In the genomic region with DNA sequence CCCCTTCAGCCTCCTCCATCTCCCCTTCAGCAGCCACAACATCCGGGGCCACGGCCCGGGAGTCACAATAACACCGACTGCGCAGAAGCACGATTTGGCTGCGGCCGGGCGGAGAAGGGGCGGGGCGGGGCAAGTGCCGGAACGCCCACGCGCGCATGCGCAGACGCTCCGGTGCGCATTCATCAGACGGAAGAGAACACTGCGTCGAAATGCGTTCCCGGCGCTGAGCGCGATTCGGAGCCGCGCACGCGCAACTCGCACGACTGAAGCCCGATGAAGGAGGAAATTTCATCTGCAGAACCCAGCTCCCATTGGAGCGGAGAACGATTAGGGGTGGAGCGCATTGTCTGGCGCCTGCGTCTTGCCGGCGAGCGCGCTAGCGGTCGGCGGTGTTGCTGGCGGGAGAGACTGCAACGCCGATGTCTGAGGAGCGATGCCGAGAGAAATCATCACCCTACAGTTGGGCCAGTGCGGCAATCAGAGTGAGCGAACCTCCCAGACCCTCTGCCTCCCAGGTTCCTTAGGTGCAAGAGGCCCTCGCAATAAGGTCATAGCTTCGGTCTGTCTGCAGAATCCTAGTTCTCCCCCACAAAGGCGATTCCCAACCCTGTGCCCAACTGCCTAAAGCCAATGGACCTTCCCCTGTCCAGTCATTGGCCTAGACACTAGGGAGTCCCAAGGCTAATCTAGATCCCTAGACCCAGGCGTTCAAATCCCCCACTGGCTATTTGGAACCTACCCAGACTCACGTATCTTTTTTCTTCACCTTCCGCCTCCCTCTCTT, we compare ENCODE assay signal across 8 mouse cellular contexts. TPM values are rescaled to one million over a fixed set of nuclear protein-coding genes. Genes with fewer than 3 reads are reported as not detected.
DNase-seq lines count a peak whose midpoint lies in the region; ATAC-seq lines count a peak whose summit lies in the region.

A gene (minus strand): TSS at position 133 of the 784 bp plus-strand sequence.
A gene (plus strand): TSS at position 178 of the 784 bp plus-strand sequence.

- H3K27ac ChIP-seq in heart, embryonic 10.5 days, result peak within 1 kb of the TSS; percentile 94
- peak within 1 kb of the TSS; percentile 95 for H3K27ac ChIP-seq in kidney, embryonic 15.5 days

- peaks cover 38% of the 10 kb centered on the region for H3K4me1 ChIP-seq in heart, embryonic 10.5 days
- H3K4me1 ChIP-seq in kidney, embryonic 15.5 days, result peaks cover 41% of the 10 kb centered on the region

- no peaks in the 10 kb centered on the region for H3K9me3 ChIP-seq in heart, embryonic 10.5 days
- H3K9me3 ChIP-seq in kidney, embryonic 15.5 days (replicated peaks), result no peaks in the 10 kb centered on the region

- no peaks in the 10 kb centered on the region for H3K27me3 ChIP-seq in heart, embryonic 10.5 days (ENCODE audit: insufficient read depth, poor library complexity, severe bottlenecking)
- no peaks in the 10 kb centered on the region for H3K27me3 ChIP-seq in kidney, embryonic 15.5 days

- WGBS in heart, embryonic 10.5 days, result under 1% methylated on average over 61 of the region's 61 CpGs
- under 1% methylated on average over 61 of the region's 61 CpGs for WGBS in kidney, embryonic 15.5 days

- H3K4me2 ChIP-seq in kidney, embryonic 15.5 days, result peak within 1 kb of the TSS; percentile 94

- peaks cover 38% of the 10 kb centered on the region for H3K36me3 ChIP-seq in heart, embryonic 10.5 days
- peaks cover 28% of the 10 kb centered on the region for H3K36me3 ChIP-seq in kidney, embryonic 15.5 days

- H3K4me3 ChIP-seq in heart, embryonic 10.5 days, result peak within 1 kb of the TSS; percentile 94
- H3K4me3 ChIP-seq in kidney, embryonic 15.5 days (replicated peaks), result peak within 1 kb of the TSS; percentile 86

- peak; percentile 80 for ATAC-seq in erythroblast, adult 5-6 weeks (replicated peaks; ENCODE audit: low FRiP score, poor library complexity, severe bottlenecking)
- peak; percentile 95 for ATAC-seq in kidney, embryonic 15.5 days (replicated peaks; ENCODE audit: low FRiP score)
- ATAC-seq in monocyte, adult 5-6 weeks (replicated peaks; ENCODE audit: insufficient number of reproducible peaks, low FRiP score, low TSS enrichment, poor library complexity, severe bottlenecking), result peak; percentile 91

- peak within 1 kb of the TSS; percentile 86 for H3K9ac ChIP-seq in kidney, embryonic 15.5 days

- peak; percentile 99 for DNase-seq in B cell, adult 2 months
- peak; percentile 100 for DNase-seq in brain, adult 2 months (ENCODE audit: low read depth, low spot score)
- DNase-seq in heart, embryonic 10.5 days (ENCODE audit: low spot score), result peak; percentile 99
- peak; percentile 99 for DNase-seq in liver
- peak; percentile 99 to 100 for DNase-seq in spleen, postnatal 4 days (ENCODE audit: low spot score in 2 of 2)

RNA-seq across cellular contexts. Expression of the first gene that starts in this region (rescaled TPM):
- 35.7 and 40.3 TPM in 2 replicates for total RNA-seq in erythroblast, adult 5-6 weeks (2015; ENCODE audit: low replicate concordance)
- 88.4 and 93.1 TPM in 2 replicates for total RNA-seq in erythroblast, adult 5-6 weeks (2017; ENCODE audit: low replicate concordance)
- 12.6 and 13.0 TPM in 2 replicates for polyA plus RNA-seq in heart, embryonic 10.5 days (2016; fragmentation: Nextera tagmentation; extraction: Ambion mirVana)
- polyA plus RNA-seq in kidney, embryonic 15.5 days (2015; fragmentation: Nextera tagmentation; extraction: Ambion mirVana), result 21.3 and 24.5 TPM in 2 replicates
- total RNA-seq in monocyte, adult 5-6 weeks (2017), result 57.9 to 79.4 TPM (median 63.0 TPM) in 3 replicates

RNA-seq across cellular contexts. Expression of the second gene that starts in this region (rescaled TPM):
- total RNA-seq in erythroblast, adult 5-6 weeks (2015; ENCODE audit: low replicate concordance), result 5.6 and 12.5 TPM in 2 replicates
- total RNA-seq in erythroblast, adult 5-6 weeks (2017; ENCODE audit: low replicate concordance), result 8.2 and 10.5 TPM in 2 replicates
- polyA plus RNA-seq in heart, embryonic 10.5 days (2016; fragmentation: Nextera tagmentation; extraction: Ambion mirVana), result 103 and 110 TPM in 2 replicates
- polyA plus RNA-seq in kidney, embryonic 15.5 days (2015; fragmentation: Nextera tagmentation; extraction: Ambion mirVana), result 86.3 and 99.6 TPM in 2 replicates
- total RNA-seq in monocyte, adult 5-6 weeks (2017), result 8.2 to 25.6 TPM (median 11.0 TPM) in 3 replicates

Comparison
In these comparisons a context has a peak if more than half of its experiments do, and no peak if none do; other contexts are left out.
1. Peak in every context shown above with its lines: DNase-seq, ATAC-seq, H3K4me3 ChIP-seq and H3K27ac ChIP-seq.